Mouse (Mus musculus): ENCODE data around the gene Kcnj3.

- no peak for TF ChIP-seq CTCF (conservative IDR thresholded peaks at IDR 0.05; ENCODE audit: low read length)
- TF ChIP-seq POU5F1 (IDR thresholded peaks at IDR 0.05; ENCODE audit: borderline replicate concordance, low read length): no peak
- no peak for TF ChIP-seq NANOG (IDR thresholded peaks at IDR 0.05; ENCODE audit: borderline replicate concordance, low read length)
Measured at GRCm38 (mm10) chr2:55432104-55432503, 3.7 kb upstream of the Kcnj3 start.
